Mouse (Mus musculus) embryonic fibroblast, embryonic 13.5 days (primary cell): ENCODE data around the gene Galnt18. TPM values are rescaled to one million over a fixed set of nuclear protein-coding genes. Genes with fewer than 3 reads are reported as not detected.

Experiments
- H3K27ac ChIP-seq: 2 replicates; pipeline ENCODE4 v1.5.1; 2012; ENCODE audit warnings: low read length, control low read depth, inconsistent platforms; ENCODE audit not compliant: insufficient read depth
- H3K4me1 ChIP-seq: 2 replicates; pipeline ENCODE4 v1.6.1; 2011; ENCODE audit warnings: low read length; ENCODE audit not compliant: control insufficient read depth, insufficient read depth
- H3K4me3 ChIP-seq: 2 replicates; pipeline ENCODE4 v1.5.1; 2011; ENCODE audit warnings: mild to moderate bottlenecking, control low read depth, low read length; ENCODE audit not compliant: insufficient read depth
- CTCF ChIP-seq: IDR thresholded peaks from 2 replicates; pipeline ENCODE4 v1.5.1; 2011; ENCODE audit warnings: mild to moderate bottlenecking, control low read depth, low read length, moderate library complexity, borderline replicate concordance; ENCODE audit not compliant: insufficient read depth
- POLR2A ChIP-seq: IDR thresholded peaks from 2 replicates; pipeline ENCODE4 v1.6.1; 2011; ENCODE audit warnings: low read depth, mild to moderate bottlenecking, control low read depth, low read length, moderate library complexity
- polyA plus RNA-seq: library from polyadenylated mRNA; stranded (reverse); fragments of >200 nt; gene quantifications from 2 replicates; pipeline ENCODE4 v1.2.4, GENCODE M21; 2011; ENCODE audit warnings: low read depth; ENCODE audit not compliant: missing spikeins, insufficient read length

The Galnt18 gene
- polyA plus RNA-seq = 62.9 and 107 TPM in 2 replicates

- TF ChIP-seq CTCF = no peak
- TF ChIP-seq POLR2A = peak; percentile 93
- Histone ChIP-seq H3K4me1 (0 out of 2 replicates have a peak, but pooled peaks cover 4% of the 10 kb centered on the region), H3K27ac (0 out of 2 replicates have a peak within 1 kb of the TSS, but pooled peaks have one; percentile 15), H3K4me3 (peak within 1 kb of the TSS; percentile 46)
Measured at GRCm38 (mm10) chr7:111779504-111780242, at the start of gene Galnt18. Galnt18 (minus strand) TSS chr7:111779977.

- no peak overlapping the region for H3K4me3 ChIP-seq
- no peaks in the 10 kb centered on the region for H3K4me1 ChIP-seq
- TF ChIP-seq POLR2A (no peak), CTCF (no peak)
- no peak overlapping the region for H3K27ac ChIP-seq
Measured at GRCm38 (mm10) chr7:111827337-111827736, 47.6 kb upstream of the Galnt18 start.

GRCm38 (mm10) chr7:111813093-111813492 is 33.3 kb upstream of the Galnt18 start:
- no peak overlapping the region for H3K27ac ChIP-seq
- no peak for TF ChIP-seq POLR2A
- no peak for TF ChIP-seq CTCF

GRCm38 (mm10) chr7:111811036-111811435 is 31.3 kb upstream of the Galnt18 start:
- Histone ChIP-seq H3K4me3 (no peak overlapping the region), H3K27ac (peak overlapping the region; percentile 62), H3K4me1 (peaks cover 4% of the 10 kb centered on the region; the same call in 1 of the 2 replicates)
- TF ChIP-seq POLR2A (no peak), CTCF (no peak)

More at GRCm38 (mm10) chr7:111813093-111813492, 33.3 kb upstream of the Galnt18 start:
- peaks cover 4% of the 10 kb centered on the region; the same call in 1 of the 2 replicates for H3K4me1 ChIP-seq
- no peak overlapping the region for H3K4me3 ChIP-seq

- Histone ChIP-seq H3K4me1 (peaks cover 4% of the 10 kb centered on the region; the same call in 1 of the 2 replicates), H3K4me3 (no peak overlapping the region), H3K27ac (no peak overlapping the region)
- TF ChIP-seq CTCF (no peak), POLR2A (no peak)
Measured at GRCm38 (mm10) chr7:111809796-111810195, 30.0 kb upstream of the Galnt18 start.

GRCm38 (mm10) chr7:111806083-111806482 is 26.3 kb upstream of the Galnt18 start:
- Histone ChIP-seq H3K4me1 (peaks cover 4% of the 10 kb centered on the region; the same call in 1 of the 2 replicates), H3K4me3 (no peak overlapping the region), H3K27ac (peak overlapping the region; percentile 4; the same call in 1 of the 2 replicates)
- TF ChIP-seq POLR2A = no peak
- no peak for TF ChIP-seq CTCF

GRCm38 (mm10) chr7:111804646-111805045 is 24.9 kb upstream of the Galnt18 start:
- no peak overlapping the region for H3K27ac ChIP-seq
- no peak overlapping the region for H3K4me3 ChIP-seq
- TF ChIP-seq CTCF = no peak
- no peaks in the 10 kb centered on the region for H3K4me1 ChIP-seq

- Histone ChIP-seq H3K27ac (no peak overlapping the region), H3K4me3 (no peak overlapping the region), H3K4me1 (no peaks in the 10 kb centered on the region)
- TF ChIP-seq POLR2A (no peak), CTCF (no peak)
Measured at GRCm38 (mm10) chr7:111800785-111801184, 21.0 kb upstream of the Galnt18 start.

GRCm38 (mm10) chr7:111800120-111800519 is 20.3 kb upstream of the Galnt18 start:
- TF ChIP-seq POLR2A (no peak), CTCF (no peak)
- Histone ChIP-seq H3K4me3 (no peak overlapping the region), H3K27ac (no peak overlapping the region), H3K4me1 (no peaks in the 10 kb centered on the region)

- Histone ChIP-seq H3K27ac (no peak overlapping the region), H3K4me3 (no peak overlapping the region), H3K4me1 (no peaks in the 10 kb centered on the region)
- no peak for TF ChIP-seq CTCF
Measured at GRCm38 (mm10) chr7:111799021-111799420, 19.2 kb upstream of the Galnt18 start.
